In genomic region chr6:113879366-113879765, GRCm38 (mm10) we compare ENCODE assay signal across 17 mouse cellular contexts.
"Had no signal": no experiment of that assay in that cellular context is flagged by ENCODE, and none has a peak within 500 bp of the region (broad histone marks: within the 10 kb centered on the region; RNA-seq: fewer than 3 reads in every experiment).

No protein-coding gene starts in this region.

- DNase-seq: lung, adult 2 months; lung, postnatal 14 days; lung, postnatal 36 days; right cerebral cortex, postnatal 14 days; thymus, adult 2 months; thymus, postnatal 25 days; thymus, postnatal 4 days had no signal

- H3K4me3 ChIP-seq: lung, embryonic 15.5 days; midbrain, embryonic 13.5 days; midbrain, embryonic 15.5 days; neural tube, embryonic 12.5 days; stomach, embryonic 15.5 days had no signal

- H3K27ac ChIP-seq: lung, embryonic 15.5 days; macrophage; midbrain, embryonic 13.5 days; midbrain, embryonic 15.5 days; neural tube, embryonic 12.5 days; stomach, embryonic 15.5 days; stomach, postnatal 0 days had no signal

- H3K4me2 ChIP-seq: lung, embryonic 15.5 days; midbrain, embryonic 11.5 days; midbrain, embryonic 13.5 days; midbrain, embryonic 15.5 days; neural tube, embryonic 12.5 days; stomach, embryonic 15.5 days had no signal

- H3K27me3 ChIP-seq: lung, embryonic 15.5 days; midbrain, embryonic 13.5 days; midbrain, embryonic 15.5 days; neural tube, embryonic 12.5 days; stomach, embryonic 15.5 days had no signal

- H3K4me1 ChIP-seq: lung, embryonic 15.5 days; megakaryocyte, embryonic 14.5 days; stomach, embryonic 15.5 days had no signal

- ATAC-seq: lung, postnatal 0 days; midbrain, embryonic 13.5 days; midbrain, embryonic 15.5 days had no signal

- H3K9me3 ChIP-seq: lung, embryonic 15.5 days; megakaryocyte, embryonic 14.5 days; midbrain, embryonic 13.5 days; midbrain, embryonic 15.5 days; neural tube, embryonic 12.5 days; stomach, embryonic 15.5 days had no signal

- H3K36me3 ChIP-seq: lung, embryonic 15.5 days; midbrain, embryonic 13.5 days; midbrain, embryonic 15.5 days; neural tube, embryonic 12.5 days; stomach, embryonic 15.5 days had no signal

- H3K9ac ChIP-seq: lung, embryonic 15.5 days; midbrain, embryonic 13.5 days; midbrain, embryonic 15.5 days; neural tube, embryonic 12.5 days; stomach, embryonic 15.5 days had no signal
